Mouse (Mus musculus): ENCODE data around the gene Ell2.

- TF ChIP-seq POLR2A (IDR thresholded peaks at IDR 0.05; ENCODE audit: control insufficient read depth, low read depth, low read length), result no peak
- TF ChIP-seq CTCF (IDR thresholded peaks at IDR 0.05; ENCODE audit: control insufficient read depth, insufficient read depth, insufficient replicate concordance, low read depth, low read length), result no peak
Observed at GRCm38 (mm10) chr13:75710152-75710551, 3.6 kb downstream of the Ell2 start.
